Mouse (Mus musculus): ENCODE measurements around the gene Col4a4. TPM values are rescaled to one million over a fixed set of nuclear protein-coding genes. Genes with fewer than 3 reads are reported as not detected.
A peak's percentile ranks its signal among the peaks of the same experiment; 100 is the strongest.

Gene Col4a4
- polyA plus RNA-seq, 1 experiment from 2014 or later, result 0.18 TPM

DNA sequence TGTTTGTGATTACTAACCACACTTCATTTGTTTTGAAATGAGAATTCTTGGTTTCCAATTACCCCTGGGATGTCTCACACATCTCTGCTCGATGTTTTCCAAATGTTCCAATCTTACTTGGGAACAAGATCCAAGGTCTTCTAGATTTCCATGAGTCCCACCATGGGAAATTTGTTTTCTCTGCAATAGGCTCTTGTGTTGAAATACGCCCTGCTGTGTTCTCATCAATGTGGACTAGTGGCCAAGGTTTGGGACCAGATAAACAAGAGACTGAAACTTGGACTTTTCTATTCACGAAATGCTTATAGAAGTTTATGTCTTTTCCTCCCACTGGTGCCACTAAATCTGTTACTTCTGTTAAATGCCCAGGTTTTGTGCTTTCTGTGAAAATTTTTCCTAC, 11.0 kb downstream of the Col4a4 start:
- no peak for ATAC-seq
- Histone ChIP-seq H3K4me3 (no peak overlapping the region), H3K27ac (no peak overlapping the region), H3K36me3 (ENCODE audit: poor library complexity, severe bottlenecking) (no peaks in the 10 kb centered on the region), H3K9me3 (replicated peaks) (no peaks in the 10 kb centered on the region), H3K4me1 (no peaks in the 10 kb centered on the region), H3K27me3 (no peaks in the 10 kb centered on the region), H3K4me2 (no peak overlapping the region), H3K9ac (no peak overlapping the region)
- WGBS, result 85% methylated on average over 3 of the region's 3 CpGs

DNA sequence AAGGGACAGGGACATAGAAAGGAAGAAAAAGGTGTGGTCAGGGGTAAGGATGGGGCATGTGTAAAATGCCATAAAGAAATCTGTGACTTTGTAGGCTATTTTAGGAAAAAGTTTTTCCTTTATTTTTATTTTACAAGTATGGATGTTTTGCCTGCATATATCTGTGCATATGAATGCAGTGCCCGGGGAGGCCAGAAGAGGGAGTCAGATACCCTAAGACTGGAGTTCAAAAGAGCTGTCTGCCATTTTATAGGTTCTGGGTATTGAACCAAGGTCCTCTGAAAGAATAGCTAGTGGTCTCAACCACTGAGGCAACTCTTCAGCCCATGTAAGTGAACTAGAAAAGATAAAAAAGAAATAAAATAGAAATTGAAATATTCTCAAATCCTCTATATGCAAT, 14.9 kb downstream of the Col4a4 start:
- H3K27ac ChIP-seq, result no peak overlapping the region
- H3K36me3 ChIP-seq (ENCODE audit: poor library complexity, severe bottlenecking), result no peaks in the 10 kb centered on the region
- no peak for ATAC-seq
- H3K4me1 ChIP-seq, result no peaks in the 10 kb centered on the region
- 76% methylated on average over 1 of the region's 1 CpGs for WGBS
- no peaks in the 10 kb centered on the region for H3K9me3 ChIP-seq (replicated peaks)
- no peak overlapping the region for H3K4me3 ChIP-seq
- H3K9ac ChIP-seq, result no peak overlapping the region
- no peaks in the 10 kb centered on the region for H3K27me3 ChIP-seq
- no peak overlapping the region for H3K4me2 ChIP-seq

DNA sequence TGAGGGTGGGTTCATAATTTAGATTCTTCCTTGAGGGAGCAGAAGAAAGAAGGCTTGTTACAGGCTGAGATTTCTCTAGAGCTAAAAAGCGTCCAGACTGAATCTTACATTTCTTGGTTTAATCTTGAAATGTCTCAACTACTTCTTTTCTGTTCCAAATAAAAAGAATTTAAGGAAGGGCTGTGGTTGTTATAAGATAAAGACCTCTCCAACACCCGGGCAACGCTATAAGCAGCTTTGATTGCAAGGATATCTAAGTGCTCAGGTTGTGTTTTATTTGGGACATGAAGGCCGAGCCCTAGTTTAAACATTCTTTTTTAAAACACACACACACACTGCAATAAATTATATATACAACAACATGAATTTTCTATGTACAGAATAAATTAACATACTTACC, 17.2 kb downstream of the Col4a4 start:
- ATAC-seq, result no peak
- Histone ChIP-seq H3K36me3 (ENCODE audit: poor library complexity, severe bottlenecking) (no peaks in the 10 kb centered on the region), H3K27ac (no peak overlapping the region), H3K9ac (no peak overlapping the region), H3K4me3 (no peak overlapping the region), H3K27me3 (no peaks in the 10 kb centered on the region), H3K4me2 (no peak overlapping the region), H3K4me1 (no peaks in the 10 kb centered on the region), H3K9me3 (replicated peaks) (no peaks in the 10 kb centered on the region)
- WGBS, result 93% methylated on average over 4 of the region's 4 CpGs

DNA sequence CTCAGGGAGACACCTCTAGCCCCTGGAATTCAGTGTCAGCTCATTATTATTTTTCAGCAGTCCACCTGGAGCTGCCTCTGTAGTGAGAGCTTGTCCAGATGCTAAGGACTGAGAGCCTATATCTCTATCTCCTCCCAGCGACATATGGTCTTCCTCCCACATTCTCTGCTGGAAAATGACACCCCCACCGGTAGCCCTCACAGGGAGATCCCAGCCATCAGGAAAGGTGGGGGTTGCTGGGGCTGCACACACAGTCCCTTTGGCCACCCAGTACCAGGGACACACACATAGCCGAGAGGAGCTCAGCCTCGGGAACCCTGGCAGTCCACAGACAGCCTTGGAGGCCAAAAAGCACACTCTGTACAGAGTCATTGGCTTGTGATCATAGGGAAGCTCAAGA, 26.4 kb downstream of the Col4a4 start:
- 90% methylated on average over 4 of the region's 4 CpGs for WGBS

DNA sequence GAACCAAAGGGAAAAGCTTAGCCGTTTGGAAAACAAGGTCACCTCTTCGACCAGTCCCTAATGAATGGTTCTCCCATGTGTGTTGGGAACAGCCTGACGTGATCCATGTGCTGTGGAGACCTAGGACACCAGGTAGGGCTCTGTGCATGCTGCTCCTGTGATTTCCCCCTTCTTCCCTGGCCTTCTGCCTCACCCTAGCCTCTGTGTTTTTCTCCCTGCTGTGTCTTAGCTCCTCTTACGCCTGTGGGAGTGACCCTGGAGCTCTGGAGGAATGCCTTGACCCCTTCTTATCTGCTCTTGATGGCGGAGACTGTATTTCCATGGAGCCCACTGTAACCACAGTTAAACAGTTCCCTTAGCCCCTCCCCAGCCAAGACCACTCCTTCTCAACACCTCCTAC, 31.8 kb downstream of the Col4a4 start:
- ATAC-seq, result peak; percentile 46; the same call in 1 of the 2 replicates
- WGBS, result 77% methylated on average over 5 of the region's 5 CpGs

More for the DNA sequence above, 26.4 kb downstream of the Col4a4 start:
- H3K4me3 ChIP-seq, result no peak overlapping the region
- no peak overlapping the region for H3K27ac ChIP-seq
- H3K27me3 ChIP-seq, result no peaks in the 10 kb centered on the region
- ATAC-seq, result no peak
- no peaks in the 10 kb centered on the region for H3K9me3 ChIP-seq (replicated peaks)
- no peaks in the 10 kb centered on the region for H3K36me3 ChIP-seq (ENCODE audit: poor library complexity, severe bottlenecking)
- no peak overlapping the region for H3K9ac ChIP-seq
- no peak overlapping the region for H3K4me2 ChIP-seq
- H3K4me1 ChIP-seq, result no peaks in the 10 kb centered on the region

DNA sequence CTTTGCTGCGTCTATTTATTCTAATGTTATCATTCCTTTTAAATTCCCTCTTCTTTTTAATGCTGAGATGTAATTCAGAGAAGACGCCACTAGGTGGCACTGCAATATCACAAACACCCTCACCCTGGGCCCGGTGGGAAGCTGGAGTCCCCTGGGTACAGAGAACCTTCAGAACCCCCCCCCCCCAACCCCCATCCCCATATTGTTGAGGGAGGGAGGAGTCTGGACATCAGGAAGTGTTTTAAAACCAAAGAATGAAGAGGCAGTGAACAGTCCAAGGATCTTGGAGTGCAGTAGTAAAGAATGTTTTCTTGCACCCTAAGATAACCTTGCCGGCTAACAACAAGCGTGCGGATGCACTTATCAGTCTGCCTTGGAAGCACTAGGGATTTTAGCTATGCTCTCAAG, 32.2 kb downstream of the Col4a4 start:
- peak; percentile 94 for ATAC-seq
- Histone ChIP-seq H3K4me1 (no peaks in the 10 kb centered on the region), H3K27ac (no peak overlapping the region), H3K9me3 (replicated peaks) (no peaks in the 10 kb centered on the region), H3K9ac (no peak overlapping the region), H3K4me3 (no peak overlapping the region), H3K36me3 (ENCODE audit: poor library complexity, severe bottlenecking) (no peaks in the 10 kb centered on the region), H3K27me3 (no peaks in the 10 kb centered on the region), H3K4me2 (no peak overlapping the region)
- WGBS, result 48% methylated on average over 6 of the region's 6 CpGs

More for the DNA sequence above, 31.8 kb downstream of the Col4a4 start:
- Histone ChIP-seq H3K4me2 (no peak overlapping the region), H3K9me3 (replicated peaks) (no peaks in the 10 kb centered on the region), H3K27ac (no peak overlapping the region), H3K27me3 (no peaks in the 10 kb centered on the region), H3K9ac (no peak overlapping the region), H3K4me1 (no peaks in the 10 kb centered on the region), H3K4me3 (no peak overlapping the region), H3K36me3 (ENCODE audit: poor library complexity, severe bottlenecking) (no peaks in the 10 kb centered on the region)

DNA sequence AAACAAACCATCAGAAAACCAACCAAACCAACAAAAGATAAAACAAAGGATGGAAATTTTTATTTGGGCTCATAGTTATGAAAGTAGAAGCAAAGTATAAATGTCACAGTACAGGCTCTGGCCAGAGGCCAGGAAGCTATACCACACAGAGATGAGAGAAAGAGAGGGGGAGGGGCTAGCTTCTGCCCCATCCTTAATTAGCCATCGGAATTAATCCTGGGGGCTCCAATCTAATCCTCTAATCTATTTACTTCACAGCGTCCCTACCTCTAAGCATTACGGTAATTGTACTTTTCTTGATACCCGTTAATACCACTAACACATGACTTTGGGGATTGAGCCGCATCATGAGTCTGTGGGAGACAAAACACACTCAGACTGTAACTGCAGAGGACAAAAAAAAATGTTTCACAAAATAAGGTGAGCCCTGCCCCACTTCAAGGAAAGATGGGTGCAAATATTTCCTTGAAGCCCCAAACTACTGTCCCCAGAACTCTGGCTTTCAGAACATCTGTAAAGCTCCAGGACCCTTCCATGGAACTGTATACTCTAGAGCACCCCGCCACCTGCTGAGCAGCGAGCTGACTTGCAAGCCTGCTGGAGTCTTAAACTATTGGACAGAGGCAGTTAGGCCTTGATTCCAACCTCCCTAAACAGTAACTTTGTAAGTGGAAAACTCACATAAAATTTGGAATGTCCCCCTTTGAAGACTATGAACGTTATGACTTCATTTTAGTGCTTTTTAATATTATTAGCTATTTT, 41.3 kb downstream of the Col4a4 start:
- no peak overlapping the region for H3K9ac ChIP-seq
- peak; percentile 31; the same call in 1 of the 2 replicates for ATAC-seq
- no peaks in the 10 kb centered on the region for H3K27me3 ChIP-seq
- H3K4me3 ChIP-seq, result no peak overlapping the region
- H3K9me3 ChIP-seq (replicated peaks), result no peaks in the 10 kb centered on the region
- H3K4me2 ChIP-seq, result no peak overlapping the region
- 42% methylated on average over 8 of the region's 8 CpGs for WGBS
- no peak overlapping the region for H3K27ac ChIP-seq
- peaks cover 28% of the 10 kb centered on the region for H3K4me1 ChIP-seq
- no peaks in the 10 kb centered on the region for H3K36me3 ChIP-seq (ENCODE audit: poor library complexity, severe bottlenecking)

DNA sequence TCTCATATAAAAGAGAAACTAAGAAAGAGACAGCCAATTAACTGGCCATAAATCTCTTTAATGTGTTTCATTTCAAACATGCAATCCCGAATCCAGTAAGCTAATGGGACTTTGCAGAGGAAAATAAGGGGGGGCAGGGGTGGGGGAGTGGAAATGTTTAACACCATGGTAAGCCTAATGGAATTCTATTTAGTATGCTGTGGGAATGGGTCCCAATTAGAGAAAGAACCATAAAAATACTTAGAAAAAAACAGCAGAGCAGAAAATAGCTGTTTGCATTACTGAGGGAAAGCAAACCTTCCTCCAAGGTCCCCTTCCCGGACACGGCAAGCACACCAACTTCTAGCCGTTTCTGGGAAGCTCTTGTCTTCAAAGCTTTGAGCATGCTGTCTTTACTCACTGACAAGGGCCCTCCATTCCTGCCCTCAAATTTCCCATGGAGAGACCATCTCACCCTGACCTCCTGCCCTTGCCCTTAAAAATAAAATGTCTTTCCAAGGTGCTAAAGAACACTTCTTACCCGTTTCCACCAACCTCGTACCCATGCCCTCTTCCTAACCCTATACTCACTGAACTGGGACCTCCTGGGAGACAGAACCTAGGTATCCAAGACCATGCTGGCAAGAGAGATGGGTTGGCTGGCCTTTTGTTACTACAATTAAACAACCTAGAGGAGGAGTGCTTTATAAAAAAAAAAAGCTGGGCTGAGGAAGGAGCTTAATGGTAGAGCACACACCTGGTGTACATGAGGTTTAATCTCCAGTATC, 42.0 kb downstream of the Col4a4 start:
- Histone ChIP-seq H3K9ac (no peak overlapping the region), H3K4me1 (peaks cover 28% of the 10 kb centered on the region), H3K27ac (peak overlapping the region; percentile 68), H3K27me3 (no peaks in the 10 kb centered on the region), H3K36me3 (ENCODE audit: poor library complexity, severe bottlenecking) (no peaks in the 10 kb centered on the region), H3K4me3 (no peak overlapping the region), H3K9me3 (replicated peaks) (no peaks in the 10 kb centered on the region), H3K4me2 (no peak overlapping the region)
- WGBS, result 31% methylated on average over 6 of the region's 6 CpGs
- peak; percentile 81 for ATAC-seq

DNA sequence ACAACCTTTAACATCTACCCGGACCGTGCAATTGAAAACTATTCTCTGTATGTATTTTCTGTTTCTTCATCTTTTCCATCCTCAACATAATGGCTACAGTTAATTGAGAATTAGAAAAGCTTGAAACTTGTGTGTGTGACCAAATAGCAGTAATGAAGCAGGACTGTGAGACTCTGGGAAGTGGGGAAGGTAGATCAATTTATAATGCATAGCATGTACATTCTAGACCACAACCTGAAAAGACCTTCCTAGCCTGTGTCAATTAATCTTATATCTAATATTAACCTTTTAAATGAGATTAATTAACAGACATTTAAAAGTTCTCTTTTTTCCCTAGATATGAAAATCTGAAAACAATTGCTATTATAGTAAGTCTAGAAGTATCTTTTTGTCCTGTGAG, 42.7 kb downstream of the Col4a4 start:
- H3K27ac ChIP-seq, result no peak overlapping the region
- peak; percentile 54; the same call in 1 of the 2 replicates for ATAC-seq
- H3K4me1 ChIP-seq, result peaks cover 28% of the 10 kb centered on the region
- H3K4me3 ChIP-seq, result no peak overlapping the region
- H3K36me3 ChIP-seq (ENCODE audit: poor library complexity, severe bottlenecking), result no peaks in the 10 kb centered on the region
- H3K27me3 ChIP-seq, result no peaks in the 10 kb centered on the region
- 46% methylated on average over 2 of the region's 2 CpGs for whole genome bisulfite sequencing
- no peak overlapping the region for H3K9ac ChIP-seq
- H3K9me3 ChIP-seq (replicated peaks), result no peaks in the 10 kb centered on the region
- no peak overlapping the region for H3K4me2 ChIP-seq

DNA sequence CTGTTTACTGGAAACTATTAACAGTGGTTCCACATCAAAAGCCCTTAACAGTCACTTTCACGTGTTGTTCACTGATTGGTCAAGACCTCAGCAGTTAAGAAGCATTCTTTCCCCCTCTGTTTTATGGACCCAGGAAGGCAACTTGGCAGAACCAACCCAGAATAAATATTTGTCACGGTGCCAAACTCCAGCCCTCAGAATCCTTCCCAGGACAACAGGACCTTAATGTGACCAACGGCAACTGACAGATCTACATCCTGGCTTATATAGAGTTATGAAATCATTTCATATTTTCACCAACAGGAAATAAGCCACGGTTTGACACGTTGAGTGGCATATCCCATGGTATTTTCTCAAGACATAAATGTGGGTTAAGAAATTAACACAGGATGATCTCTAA, 46.6 kb downstream of the Col4a4 start:
- H3K9me3 ChIP-seq (replicated peaks), result no peaks in the 10 kb centered on the region
- H3K27ac ChIP-seq, result no peak overlapping the region
- 86% methylated on average over 5 of the region's 5 CpGs for WGBS
- H3K27me3 ChIP-seq, result no peaks in the 10 kb centered on the region
- ATAC-seq, result no peak
- H3K9ac ChIP-seq, result no peak overlapping the region
- H3K4me1 ChIP-seq, result peaks cover 34% of the 10 kb centered on the region
- no peaks in the 10 kb centered on the region for H3K36me3 ChIP-seq (ENCODE audit: poor library complexity, severe bottlenecking)
- H3K4me3 ChIP-seq, result no peak overlapping the region
- no peak overlapping the region for H3K4me2 ChIP-seq

DNA sequence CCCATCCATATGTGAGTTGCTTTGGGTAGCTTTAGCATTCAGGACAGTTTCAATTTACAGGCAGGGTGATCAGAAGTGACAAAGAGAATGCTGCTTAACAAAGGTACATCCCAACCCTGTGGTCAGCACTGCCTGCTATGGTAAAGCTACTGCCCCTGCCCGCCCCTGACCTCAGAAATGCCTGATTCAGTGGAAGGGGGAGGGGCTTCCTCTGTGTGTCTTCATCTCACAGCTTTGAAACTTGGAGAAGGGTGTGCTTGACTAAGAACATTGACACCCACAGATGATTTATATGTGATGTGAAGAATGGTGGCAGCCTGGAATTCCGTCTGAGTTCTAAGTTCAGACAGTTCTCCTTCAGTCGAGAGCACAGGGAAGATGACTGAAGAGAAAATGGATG, 48.8 kb downstream of the Col4a4 start:
- Histone ChIP-seq H3K36me3 (ENCODE audit: poor library complexity, severe bottlenecking) (no peaks in the 10 kb centered on the region), H3K9ac (no peak overlapping the region), H3K27ac (no peak overlapping the region), H3K4me3 (no peak overlapping the region), H3K4me1 (peaks cover 14% of the 10 kb centered on the region; the same call in 1 of the 2 replicates), H3K4me2 (no peak overlapping the region), H3K9me3 (replicated peaks) (no peaks in the 10 kb centered on the region), H3K27me3 (no peaks in the 10 kb centered on the region)
- WGBS, result 74% methylated on average over 3 of the region's 3 CpGs
- no peak for ATAC-seq

DNA sequence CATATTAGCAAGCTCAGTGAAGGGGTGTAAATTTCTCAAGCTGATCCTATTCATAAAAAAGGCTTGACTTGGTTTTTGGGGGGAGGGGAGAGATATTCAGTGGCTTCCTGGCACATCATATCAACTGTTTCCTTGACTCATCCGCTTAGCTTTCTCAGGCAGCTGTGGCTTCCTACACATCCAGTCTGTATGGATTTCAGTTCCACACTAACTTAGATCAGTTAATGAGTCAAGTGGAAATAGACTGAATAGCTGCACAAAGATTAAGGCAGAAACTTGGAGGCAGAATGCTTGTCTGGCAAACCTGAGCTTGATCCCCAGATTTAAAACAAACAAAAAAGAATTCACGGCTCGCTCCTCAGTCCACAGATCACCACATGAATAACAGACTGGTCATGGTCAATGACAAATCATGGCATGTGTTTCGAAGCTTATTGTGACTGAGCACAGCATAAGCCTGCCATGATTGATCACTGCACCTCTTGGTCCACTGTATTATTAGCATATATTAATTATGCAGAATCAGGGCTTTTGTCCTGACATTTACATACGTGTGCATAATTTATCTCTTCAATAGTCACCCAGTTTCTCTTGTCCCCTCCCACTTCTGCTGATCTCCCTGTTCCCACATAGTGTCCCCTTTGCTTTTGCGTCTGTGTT, 50.0 kb downstream of the Col4a4 start:
- H3K36me3 ChIP-seq (ENCODE audit: poor library complexity, severe bottlenecking), result no peaks in the 10 kb centered on the region
- H3K27ac ChIP-seq, result no peak overlapping the region
- H3K9me3 ChIP-seq (replicated peaks), result no peaks in the 10 kb centered on the region
- H3K4me3 ChIP-seq, result no peak overlapping the region
- no peak overlapping the region for H3K4me2 ChIP-seq
- H3K27me3 ChIP-seq, result no peaks in the 10 kb centered on the region
- no peak overlapping the region; the same call in 1 of the 2 replicates for H3K9ac ChIP-seq
- H3K4me1 ChIP-seq, result peaks cover 11% of the 10 kb centered on the region; the same call in 1 of the 2 replicates
- ATAC-seq, result peak; percentile 77
- 53% methylated on average over 6 of the region's 6 CpGs for WGBS
